Mouse (Mus musculus) kidney, adult 10 weeks (tissue): Measurements from ENCODE around the gene Aqp2. TPM values are rescaled to one million over a fixed set of nuclear protein-coding genes. Genes with fewer than 3 reads are reported as not detected.

Source experiments
- polyA plus RNA-seq: library from polyadenylated mRNA; stranded (reverse); fragments of 350-450 nt; fragmentation: Illumina TruSeq; extraction: RNeasy Lipid Tissue Mini Kit (QIAGEN cat#74804); gene quantifications from one replicate; pipeline ENCODE4 v1.2.3, GENCODE M21; 2014; ENCODE audit warnings: low read depth, low replicate concordance

Gene Aqp2
- 3.2 TPM for polyA plus RNA-seq

DNA sequence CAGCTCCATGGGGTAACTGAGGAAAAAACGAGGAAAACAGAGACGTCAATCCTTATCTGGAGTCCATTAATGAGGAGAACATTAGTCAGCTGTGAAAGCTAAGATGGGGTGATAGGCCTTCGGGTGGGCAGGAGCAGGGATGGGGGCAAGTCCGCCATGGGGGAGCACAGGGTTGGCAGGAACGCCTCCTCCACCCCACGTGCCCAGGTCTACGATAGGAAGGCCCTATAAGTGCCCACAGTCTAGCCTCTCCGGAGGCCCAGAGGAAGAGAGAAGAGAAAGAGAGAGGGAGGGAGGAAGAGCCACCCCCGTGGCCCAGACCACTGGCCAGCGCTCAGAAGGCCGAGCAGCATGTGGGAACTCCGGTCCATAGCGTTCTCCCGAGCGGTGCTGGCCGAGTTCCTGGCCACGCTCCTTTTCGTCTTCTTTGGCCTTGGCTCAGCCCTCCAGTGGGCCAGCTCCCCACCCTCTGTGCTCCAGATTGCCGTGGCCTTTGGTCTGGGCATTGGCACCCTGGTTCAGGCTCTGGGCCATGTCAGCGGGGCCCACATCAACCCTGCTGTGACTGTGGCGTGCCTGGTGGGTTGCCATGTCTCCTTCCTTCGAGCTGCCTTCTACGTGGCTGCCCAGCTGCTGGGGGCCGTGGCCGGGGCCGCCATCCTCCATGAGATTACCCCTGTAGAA, at the start of gene Aqp2:
Gene Aqp2 (plus strand): TSS at position 254 of the 684 bp plus-strand sequence.

DNA sequence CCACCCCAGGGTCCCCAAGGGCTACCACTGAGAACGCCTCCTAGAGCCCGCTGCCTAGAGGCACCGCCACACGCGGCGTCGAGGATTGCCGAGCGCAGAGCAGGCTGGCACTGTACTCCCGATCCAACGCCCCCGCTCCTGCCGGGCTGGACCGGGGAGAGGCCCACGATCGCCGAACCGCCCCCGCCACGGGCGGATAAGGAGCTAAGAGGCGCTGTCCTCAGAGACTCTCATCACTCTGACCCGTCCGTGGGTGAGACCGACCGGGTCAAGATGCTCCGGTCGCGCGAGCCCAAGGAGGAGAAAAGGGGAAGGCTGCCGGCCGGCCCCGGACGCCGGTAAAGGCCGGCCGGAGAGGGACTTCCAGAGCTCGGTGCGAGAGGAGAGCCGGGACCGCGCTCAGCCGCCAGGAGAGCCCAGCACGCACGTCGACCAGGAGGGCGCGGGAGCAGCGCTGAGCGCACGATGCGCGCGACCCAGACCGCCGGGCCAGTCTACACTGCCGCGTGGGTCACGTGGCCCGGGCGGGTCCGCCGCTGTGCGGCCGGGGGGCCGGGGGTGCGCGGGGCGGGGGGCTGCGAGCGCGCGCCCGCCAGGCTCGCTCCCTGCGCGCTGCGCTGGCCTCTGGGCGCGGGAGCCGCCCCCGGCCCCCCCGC, 11.7 kb downstream of the Aqp2 start, which contains the start of gene Aqp5:
Gene Aqp5 (plus strand): TSS at position 354 of the 656 bp plus-strand sequence.

GRCm38 (mm10) chr15:99600986-99601822, 22.3 kb downstream of the Aqp2 start, which contains the start of gene Aqp6:
Aqp6 (plus strand) TSS chr15:99601400.

Other genes with a start within 250 kb of the Aqp2 start
- 3.6 TPM for gene Fmnl3, start 208.6 kb upstream of the Aqp2 start, polyA plus RNA-seq
- 618 TPM for gene Tmbim6, start 186.2 kb upstream of the Aqp2 start, polyA plus RNA-seq
- gene Nckap5l, start 121.3 kb upstream of the Aqp2 start, polyA plus RNA-seq: not detected
- gene Bcdin3d, start 104.3 kb upstream of the Aqp2 start, polyA plus RNA-seq: 1.5 TPM
- gene Faim2, start 50.9 kb upstream of the Aqp2 start, polyA plus RNA-seq: not detected
- gene Aqp5, start 11.7 kb downstream of the Aqp2 start, polyA plus RNA-seq: not detected
- gene Aqp6, start 22.3 kb downstream of the Aqp2 start, polyA plus RNA-seq: 15.6 TPM
- gene Racgap1, start 72.6 kb downstream of the Aqp2 start, polyA plus RNA-seq: 1.9 TPM
- not detected for gene Asic1, start 91.3 kb downstream of the Aqp2 start, polyA plus RNA-seq
- gene Smarcd1, start 123.1 kb downstream of the Aqp2 start, polyA plus RNA-seq: 4.1 TPM
- not detected for gene Gm17349, start 126.4 kb downstream of the Aqp2 start, polyA plus RNA-seq
- 10.5 TPM for gene Gpd1, start 138.5 kb downstream of the Aqp2 start, polyA plus RNA-seq
- 31.3 TPM for gene Cox14, start 146.6 kb downstream of the Aqp2 start, polyA plus RNA-seq
- gene Cers5, start 193.8 kb downstream of the Aqp2 start, polyA plus RNA-seq: 41.6 TPM